Mouse (Mus musculus): Measurements from ENCODE around the gene Sec11a.

DNA sequence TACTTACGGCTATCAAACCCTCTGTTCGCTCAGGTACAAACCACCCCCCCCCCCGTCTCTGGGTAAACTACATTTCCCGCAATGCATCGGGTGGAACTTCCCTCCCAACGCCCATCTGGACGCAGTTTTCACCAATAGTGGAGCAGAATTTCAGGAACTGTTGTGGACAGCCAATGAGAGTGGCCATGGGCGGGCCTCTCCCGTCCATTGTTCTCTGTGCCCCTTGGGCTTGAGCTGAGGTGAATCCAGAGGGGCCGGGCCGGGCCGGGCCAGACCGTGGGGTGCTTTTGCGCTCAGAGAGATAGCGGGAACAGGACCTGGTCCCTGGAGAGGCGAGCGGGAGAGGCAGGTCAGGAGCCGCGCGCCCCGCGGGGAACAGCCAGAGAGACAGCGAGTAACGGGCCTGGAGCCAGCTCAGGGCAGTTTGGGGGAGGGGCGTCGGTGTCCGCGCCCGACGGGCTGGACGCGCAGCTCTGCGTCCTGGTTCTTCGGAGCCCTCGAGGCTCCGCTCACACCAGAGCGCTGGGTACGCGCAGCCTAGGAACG lies 86.8 kb downstream of the Sec11a start, which contains the start of gene Zscan2:
- TF ChIP-seq CTCF (IDR thresholded peaks at IDR 0.05; ENCODE audit: control insufficient read depth, insufficient read depth, insufficient read length) (no peak), MYOG (IDR thresholded peaks at IDR 0.05; ENCODE audit: control insufficient read depth, extremely low read depth, insufficient read length) (no peak), USF1 (IDR thresholded peaks at IDR 0.05; ENCODE audit: low read depth) (no peak), FOSL1 (IDR thresholded peaks at IDR 0.05; ENCODE audit: insufficient read depth, low read length, poor library complexity, severe bottlenecking) (no peak), CEBPB (IDR thresholded peaks at IDR 0.05; ENCODE audit: low read depth) (no peak)

Measured in C2C12 (cell line).